Mouse (Mus musculus) forebrain, embryonic 11.5 days (tissue): Measurements from ENCODE around the gene Car11. TPM values are rescaled to one million over a fixed set of nuclear protein-coding genes. Genes with fewer than 3 reads are reported as not detected.
A peak's percentile ranks its signal among the peaks of the same experiment; 100 is the strongest.

Experiments used
- ATAC-seq: fragments of 200-750 bp; cut with Nextera tagmentation; replicated peaks from 2 replicates; pipeline ENCODE4 v1.8.0; 2017; ENCODE audit warnings: moderate TSS enrichment; ENCODE audit not compliant: low FRiP score
- DNase-seq: peaks from one replicate; pipeline ENCODE4 v3.0.0-alpha.2; 2017; ENCODE audit warnings: low spot score
- H3K27ac ChIP-seq: fragments of 300-500 bp; sonication (generic); 2 replicates; pipeline ENCODE4 v1.5.1; 2014; ENCODE audit warnings: low read depth, low read length
- H3K27me3 ChIP-seq: fragments of 300-500 bp; sonication (generic); 2 replicates; pipeline ENCODE4 v1.6.1; 2014; ENCODE audit warnings: mild to moderate bottlenecking, low read length, mixed read lengths; ENCODE audit not compliant: control insufficient read depth, insufficient read depth
- H3K36me3 ChIP-seq: fragments of 300-500 bp; sonication (generic); 2 replicates; pipeline ENCODE4 v1.6.1; 2014; ENCODE audit warnings: mild to moderate bottlenecking, low read length, moderate library complexity, mixed read lengths; ENCODE audit not compliant: control insufficient read depth, insufficient read depth
- H3K4me1 ChIP-seq: fragments of 300-500 bp; sonication (generic); replicated peaks from 2 replicates; pipeline ENCODE4 v1.6.1; 2014; ENCODE audit warnings: low read length, mixed read lengths; ENCODE audit not compliant: control insufficient read depth, insufficient read depth
- H3K4me2 ChIP-seq: fragments of 300-500 bp; sonication (generic); 2 replicates; pipeline ENCODE4 v1.6.1; 2014; ENCODE audit warnings: low read depth, mild to moderate bottlenecking, low read length, moderate library complexity, mixed read lengths; ENCODE audit not compliant: severe bottlenecking
- H3K4me3 ChIP-seq: fragments of 300-500 bp; sonication (generic); 2 replicates; pipeline ENCODE4 v1.5.1; 2014; ENCODE audit warnings: low read depth, low read length
- H3K9ac ChIP-seq: fragments of 300-500 bp; sonication (generic); 2 replicates; pipeline ENCODE4 v1.6.1; 2014; ENCODE audit warnings: low read length
- H3K9me3 ChIP-seq: fragments of 300-500 bp; sonication (generic); 2 replicates; pipeline ENCODE4 v1.6.1; 2016; ENCODE audit warnings: low read length, mixed read lengths; ENCODE audit not compliant: control insufficient read depth
- WGBS: fragments of 180-500 bp; shearing (Covaris S2); extraction: QIAGEN DNeasy Blood & Tissue Kit; methylation state at CpG from one replicate; pipeline ENCODE4 v1.1.7; 2014; 5-methylcytosine and 5-hydroxymethylcytosine counted together
- polyA plus RNA-seq: library from polyadenylated mRNA; unstranded; fragments of >200 nt; fragmentation: Nextera tagmentation; extraction: Ambion mirVana; gene quantifications from 2 replicates; pipeline ENCODE4 v1.2.1, GENCODE M21; 2014

The Car11 gene
- polyA plus RNA-seq, 1 experiment from 2014 or later = 3.6 TPM

GRCm38 (mm10) chr7:45716460-45716857, 16.8 kb downstream of the Car11 start:
- no peak overlapping the region; the same call in 1 of the 2 replicates for H3K4me2 ChIP-seq
- H3K27ac ChIP-seq = no peak overlapping the region
- peak overlapping the region; percentile 92; the same call in 1 of the 2 replicates for H3K4me3 ChIP-seq
- ATAC-seq (no peak), DNase-seq (no peak)
- H3K4me1 ChIP-seq = peaks cover 25% of the 10 kb centered on the region
- no peaks in the 10 kb centered on the region for H3K27me3 ChIP-seq
- peaks cover 21% of the 10 kb centered on the region for H3K36me3 ChIP-seq
- 87% methylated on average over 3 of the region's 3 CpGs for WGBS
- no peak overlapping the region for H3K9ac ChIP-seq
- H3K9me3 ChIP-seq = no peaks in the 10 kb centered on the region

GRCm38 (mm10) chr7:45716952-45717917, 17.6 kb downstream of the Car11 start:
- no peak for DNase-seq
- WGBS = 10% methylated on average over 31 of the region's 31 CpGs
- Histone ChIP-seq H3K9ac (peak overlapping the region; percentile 89), H3K36me3 (peaks cover 19% of the 10 kb centered on the region), H3K27me3 (no peaks in the 10 kb centered on the region), H3K4me2 (peak overlapping the region; percentile 62), H3K4me3 (peak overlapping the region; percentile 92), H3K27ac (0 out of 2 replicates have a peak overlapping the region, but pooled peaks have one; percentile 51), H3K9me3 (no peaks in the 10 kb centered on the region), H3K4me1 (peaks cover 25% of the 10 kb centered on the region)
- peak; percentile 13 for ATAC-seq

- no peaks in the 10 kb centered on the region for H3K27me3 ChIP-seq
- peak within 1 kb of the TSS; percentile 99 for H3K9ac ChIP-seq
These were observed 18.3 kb downstream of the Car11 start, which contains the start of gene Sphk2 for GRCm38 (mm10) chr7:45717918-45718297. Sphk2 (minus strand) TSS chr7:45718002.

GRCm38 (mm10) chr7:45718331-45718730, 18.7 kb downstream of the Car11 start:
- no peaks in the 10 kb centered on the region for H3K27me3 ChIP-seq
- no peaks in the 10 kb centered on the region for H3K9me3 ChIP-seq
- H3K9ac ChIP-seq = peak overlapping the region; percentile 99
- H3K4me2 ChIP-seq = peak overlapping the region; percentile 62
- DNase-seq = no peak
- WGBS = under 1% methylated on average over 20 of the region's 20 CpGs
- peak overlapping the region; percentile 92 for H3K4me3 ChIP-seq
- peak overlapping the region; percentile 82 for H3K27ac ChIP-seq
- H3K4me1 ChIP-seq = peaks cover 25% of the 10 kb centered on the region
- H3K36me3 ChIP-seq = peaks cover 12% of the 10 kb centered on the region
- no peak for ATAC-seq

More at GRCm38 (mm10) chr7:45717918-45718297, 18.3 kb downstream of the Car11 start, which contains the start of gene Sphk2:
- Histone ChIP-seq H3K27ac (peak within 1 kb of the TSS; percentile 82), H3K9me3 (no peaks in the 10 kb centered on the region), H3K36me3 (peaks cover 15% of the 10 kb centered on the region), H3K4me3 (peak within 1 kb of the TSS; percentile 92), H3K4me2 (peak within 1 kb of the TSS; percentile 62), H3K4me1 (peaks cover 25% of the 10 kb centered on the region)
- DNase-seq (peak; percentile 100), ATAC-seq (peak; percentile 73)
- under 1% methylated on average over 41 of the region's 41 CpGs for WGBS

GRCm38 (mm10) chr7:45719180-45719579, 19.5 kb downstream of the Car11 start:
- H3K27me3 ChIP-seq = no peaks in the 10 kb centered on the region
- H3K9me3 ChIP-seq = no peaks in the 10 kb centered on the region
- ATAC-seq (no peak), DNase-seq (peak; percentile 42)
- H3K36me3 ChIP-seq = peaks cover 19% of the 10 kb centered on the region
- peak overlapping the region; percentile 62 for H3K4me2 ChIP-seq
- 87% methylated on average over 10 of the region's 10 CpGs for WGBS
- H3K4me3 ChIP-seq = peak overlapping the region; percentile 92
- H3K9ac ChIP-seq = peak overlapping the region; percentile 99
- H3K4me1 ChIP-seq = peaks cover 23% of the 10 kb centered on the region
- H3K27ac ChIP-seq = no peak overlapping the region

DNA sequence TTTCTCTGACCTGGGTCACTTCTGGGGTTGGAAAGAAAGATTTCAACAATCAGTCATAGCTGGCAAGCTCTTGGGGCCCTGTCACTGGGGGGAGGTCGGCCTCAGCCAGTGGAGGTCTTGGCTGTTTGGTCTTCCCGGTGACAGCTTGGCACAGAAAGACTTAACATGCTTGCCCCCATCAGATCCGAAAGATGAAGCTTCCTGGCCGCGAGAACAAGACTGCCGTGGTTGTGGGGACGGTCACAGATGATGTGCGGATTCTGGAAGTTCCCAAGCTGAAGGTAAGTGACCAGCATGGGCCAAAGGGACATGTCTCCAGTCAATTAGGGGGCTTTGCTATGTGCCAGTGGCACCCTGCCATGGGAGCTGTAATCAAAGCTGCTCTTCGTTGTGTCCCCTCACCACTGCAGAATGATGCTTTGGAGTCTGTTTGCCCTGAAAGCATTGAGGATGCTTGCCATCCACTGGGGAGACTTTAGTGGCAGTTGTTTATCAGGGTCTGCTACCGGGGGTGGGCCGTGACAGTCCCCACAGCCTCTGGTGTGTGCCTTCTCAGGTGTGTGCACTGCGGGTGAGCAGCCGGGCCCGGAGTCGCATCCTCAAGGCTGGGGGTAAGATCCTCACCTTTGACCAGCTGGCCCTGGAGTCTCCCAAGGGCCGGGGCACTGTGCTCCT, 20.2 kb downstream of the Car11 start:
- Histone ChIP-seq H3K27me3 (no peaks in the 10 kb centered on the region), H3K9ac (peak overlapping the region; percentile 99; the same call in 1 of the 2 replicates), H3K4me2 (no peak overlapping the region; the same call in 1 of the 2 replicates), H3K4me3 (no peak overlapping the region), H3K36me3 (peaks cover 24% of the 10 kb centered on the region), H3K4me1 (peaks cover 21% of the 10 kb centered on the region), H3K9me3 (no peaks in the 10 kb centered on the region), H3K27ac (no peak overlapping the region)
- ATAC-seq (no peak), DNase-seq (no peak)
- WGBS = 91% methylated on average over 15 of the region's 16 CpGs

- ATAC-seq = no peak
- Histone ChIP-seq H3K9me3 (no peaks in the 10 kb centered on the region), H3K36me3 (peaks cover 24% of the 10 kb centered on the region), H3K4me2 (no peak within 1 kb of the TSS), H3K4me3 (no peak within 1 kb of the TSS), H3K9ac (no peak within 1 kb of the TSS), H3K27ac (no peak within 1 kb of the TSS), H3K27me3 (no peaks in the 10 kb centered on the region), H3K4me1 (peaks cover 18% of the 10 kb centered on the region)
- peak; percentile 54 for DNase-seq
- WGBS = 81% methylated on average over 13 of the region's 14 CpGs
These were observed 21.0 kb downstream of the Car11 start, which contains the start of gene Fam83e for GRCm38 (mm10) chr7:45720413-45721233. Fam83e (plus strand) TSS chr7:45721212.

- WGBS = 79% methylated on average over 7 of the region's 7 CpGs
- DNase-seq = no peak
- ATAC-seq = no peak
These were observed 21.6 kb downstream of the Car11 start for GRCm38 (mm10) chr7:45721234-45721571.

More at GRCm38 (mm10) chr7:45721234-45721571, 21.6 kb downstream of the Car11 start:
- no peak overlapping the region for H3K9ac ChIP-seq
- H3K4me2 ChIP-seq = no peak overlapping the region
- peaks cover 12% of the 10 kb centered on the region for H3K4me1 ChIP-seq
- peaks cover 24% of the 10 kb centered on the region for H3K36me3 ChIP-seq
- H3K9me3 ChIP-seq = no peaks in the 10 kb centered on the region
- H3K4me3 ChIP-seq = no peak overlapping the region
- no peaks in the 10 kb centered on the region for H3K27me3 ChIP-seq
- H3K27ac ChIP-seq = no peak overlapping the region
